Mouse (Mus musculus): Measurements from ENCODE around the gene Mybpc2. TPM values are rescaled to one million over a fixed set of nuclear protein-coding genes. Genes with fewer than 3 reads are reported as not detected.
A peak's percentile ranks its signal among the peaks of the same experiment; 100 is the strongest.

The Mybpc2 gene
- total RNA-seq (2021): under 1 TPM in 1 of 2 experiments, not detected in 1; 0.10 TPM

GRCm38 (mm10) chr7:44524502-44524901, at the start of gene Mybpc2:
Mybpc2 (minus strand) TSS chr7:44524656.
- intact Hi-C loops (cut with DNase I): no loop called here
- DNase-seq: no peak

DNA sequence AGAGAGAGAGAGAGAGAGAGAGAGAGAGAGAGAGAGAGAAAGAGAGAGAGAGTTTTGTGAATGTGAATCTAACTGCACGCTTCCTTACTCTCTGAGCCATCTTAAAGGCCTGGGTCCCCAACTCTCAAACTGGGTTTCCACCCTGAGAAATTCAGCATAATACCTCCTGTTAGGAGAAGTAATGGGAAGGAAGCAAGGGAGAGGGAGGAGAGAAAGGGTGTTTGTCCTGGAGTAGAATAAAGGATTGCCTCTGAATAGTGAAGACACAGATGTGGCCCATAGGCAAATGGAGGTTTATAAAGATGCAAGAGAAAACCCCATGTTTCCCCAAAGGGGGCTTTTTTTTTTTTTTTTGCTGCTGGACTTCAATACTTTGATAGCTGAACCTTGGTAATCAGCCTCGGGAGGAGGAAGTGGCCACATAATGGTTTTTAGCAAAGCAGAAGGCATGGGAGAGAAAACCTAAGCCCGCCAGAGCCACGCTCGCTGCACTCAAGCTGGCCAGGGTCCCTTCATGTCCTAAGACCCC, 48.6 kb upstream of the Mybpc2 start:
- intact Hi-C loops (cut with DNase I): no loop called here
- no peak for DNase-seq

DNA sequence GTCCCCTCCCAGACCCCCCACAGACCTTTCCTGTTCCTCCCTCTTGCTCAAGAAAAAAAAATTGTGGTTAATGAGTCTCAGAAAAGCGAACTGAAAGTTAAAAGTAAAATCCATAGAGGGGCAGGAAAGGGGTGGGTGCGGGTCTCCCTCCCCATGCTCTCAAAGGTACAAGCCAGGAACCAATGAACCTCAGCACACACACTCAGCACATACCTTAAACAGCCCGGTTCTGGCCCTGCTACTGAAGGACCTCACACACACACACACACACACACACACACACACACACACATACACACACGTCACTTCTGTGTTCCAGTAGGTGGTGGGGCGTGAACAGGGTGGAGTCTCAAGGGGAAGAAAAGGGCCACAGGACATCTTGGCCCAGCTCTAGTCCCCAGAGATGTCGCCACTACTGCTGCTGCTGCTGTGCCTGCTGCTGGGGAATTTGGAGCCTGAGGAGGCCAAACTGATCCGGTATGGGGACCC, 47.8 kb upstream of the Mybpc2 start, which contains the start of gene Napsa:
Gene Napsa, plus strand, starts transcription at position 168 of the 489 bp plus-strand sequence.
- DNase-seq: no peak
- intact Hi-C loops (cut with DNase I): no loop called here

GRCm38 (mm10) chr7:44571811-44572210, 47.4 kb upstream of the Mybpc2 start:
- DNase-seq: no peak
- intact Hi-C loops (cut with DNase I): no loop called here

DNA sequence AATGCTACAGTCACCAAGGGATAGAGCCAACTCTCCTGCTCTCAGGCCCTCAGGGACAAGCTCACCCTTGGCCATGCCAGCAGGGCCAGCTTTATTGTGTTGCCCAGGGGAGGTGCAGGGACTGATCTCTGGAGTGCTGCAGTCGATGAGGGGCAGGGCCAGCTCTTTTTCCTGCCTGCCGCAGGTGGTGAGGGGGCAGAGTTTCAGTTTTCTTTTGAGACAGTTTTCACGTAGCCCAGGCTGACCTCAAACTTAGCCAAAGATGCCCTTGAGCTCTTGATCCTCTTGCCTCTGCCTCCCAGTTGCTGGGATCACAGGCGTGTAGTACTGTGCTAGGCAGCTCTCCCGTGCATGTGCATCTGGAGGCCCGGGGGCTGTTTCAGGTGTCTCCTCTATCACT, 46.5 kb upstream of the Mybpc2 start:
- intact Hi-C loops (cut with DNase I): no loop called here
- DNase-seq: no peak

DNA sequence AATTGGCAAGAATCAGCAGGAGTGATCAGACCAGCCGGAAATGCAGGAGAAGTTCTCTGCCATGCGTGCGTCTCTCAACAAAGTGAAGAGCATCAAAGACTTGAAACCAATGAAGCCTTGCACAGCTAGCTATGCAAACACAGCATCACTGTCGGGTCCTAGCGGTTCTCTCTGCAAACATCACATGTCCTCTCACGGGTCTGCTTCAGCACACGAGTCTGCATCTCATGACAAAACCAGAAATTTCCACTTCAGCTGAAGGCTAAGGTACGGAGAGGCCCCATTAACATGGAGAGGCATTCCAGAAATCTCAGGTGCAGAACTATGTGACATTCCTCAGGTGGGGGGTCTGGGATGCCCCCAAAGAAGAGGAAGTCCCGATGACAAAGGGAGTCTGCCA, 44.3 kb upstream of the Mybpc2 start:
- intact Hi-C loops (cut with DNase I): loop anchor here (10.0 kb wide), 1 partner anchor 54 kb away; no protein-coding TSS in a partner anchor
- no peak for DNase-seq

GRCm38 (mm10) chr7:44565414-44565813, 41.0 kb upstream of the Mybpc2 start:
- DNase-seq: no peak
- intact Hi-C loops (cut with DNase I): loop anchor here (10.0 kb wide), 1 partner anchor 51 kb away; no protein-coding TSS in a partner anchor

DNA sequence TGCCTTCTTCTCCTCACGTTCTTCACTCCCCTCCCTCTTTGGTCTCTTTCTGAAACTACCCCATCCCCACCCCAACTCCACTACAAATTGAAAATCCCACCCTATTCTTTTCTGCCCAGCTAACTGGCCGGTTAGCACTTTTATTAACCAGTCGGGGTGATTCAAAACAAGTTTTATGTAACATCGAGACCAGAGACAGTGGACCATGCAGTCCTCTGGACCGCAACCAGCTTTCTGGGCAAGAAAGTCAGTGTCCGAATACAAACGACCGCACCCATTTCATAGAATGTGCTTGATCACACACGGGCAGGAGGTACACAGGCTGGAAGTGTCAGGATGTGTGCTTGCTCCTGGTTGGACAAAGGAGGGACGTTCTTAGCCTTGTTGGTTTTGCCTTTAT, 40.0 kb upstream of the Mybpc2 start:
- intact Hi-C loops (cut with DNase I): loop anchor here (10.0 kb wide), 1 partner anchor 50 kb away; no protein-coding TSS in a partner anchor
- DNase-seq: no peak

- DNase-seq: no peak
- intact Hi-C loops (cut with DNase I): loop anchor here (10.0 kb wide), 1 partner anchor 48 kb away; no protein-coding TSS in a partner anchor
Measured at GRCm38 (mm10) chr7:44563284-44563683, 38.8 kb upstream of the Mybpc2 start.

GRCm38 (mm10) chr7:44560435-44561400, 36.3 kb upstream of the Mybpc2 start:
- intact Hi-C loops (cut with DNase I): loop anchor here (10.0 kb wide), 1 partner anchor 46 kb away; no protein-coding TSS in a partner anchor
- DNase-seq: peak; percentile 88

DNA sequence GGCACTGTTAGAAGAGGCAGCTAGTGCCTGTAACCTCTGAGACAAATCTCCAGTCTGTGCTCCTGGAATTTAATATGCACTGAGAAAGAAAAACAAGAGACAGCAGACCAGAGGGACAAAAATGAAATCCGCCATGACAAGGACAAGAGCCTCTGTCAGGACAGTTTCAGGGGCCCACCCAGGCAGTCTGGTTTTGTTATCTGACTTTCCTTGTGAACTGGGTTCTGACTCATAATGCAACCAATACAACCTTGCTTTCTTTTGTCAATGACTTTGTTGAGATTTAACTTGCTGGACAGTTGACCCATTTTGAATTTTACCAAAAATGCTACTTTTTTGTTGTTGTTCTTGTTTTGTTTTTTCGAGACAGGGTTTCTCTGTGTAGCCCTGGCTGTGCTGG, 33.2 kb upstream of the Mybpc2 start:
- intact Hi-C loops (cut with DNase I): no loop called here
- DNase-seq: no peak

DNA sequence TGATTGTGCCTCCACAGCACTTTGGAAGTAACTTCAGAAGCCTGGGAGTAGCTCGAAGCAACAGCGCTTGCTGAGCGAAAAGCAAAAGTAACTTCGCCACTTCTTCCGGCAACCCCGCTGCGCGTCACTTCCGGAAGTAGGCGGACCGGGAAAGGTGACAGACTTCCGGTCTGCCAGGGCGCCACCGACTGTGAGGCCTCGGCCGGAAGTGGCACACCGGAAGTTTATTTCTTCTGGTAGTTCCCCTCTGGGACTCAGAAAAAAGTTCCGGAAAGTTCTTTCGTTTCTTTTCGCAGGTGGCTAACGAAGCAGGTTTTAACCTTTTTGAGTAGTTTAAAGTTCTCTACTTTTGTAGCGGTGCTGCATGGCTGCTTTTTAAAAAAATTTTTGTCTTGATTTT, 29.4 kb upstream of the Mybpc2 start, which contains the start of gene Nr1h2:
Gene Nr1h2, minus strand, starts transcription at position 126 of the 400 bp plus-strand sequence.
- intact Hi-C loops (cut with DNase I): no loop called here
- DNase-seq: peak; percentile 97

DNA sequence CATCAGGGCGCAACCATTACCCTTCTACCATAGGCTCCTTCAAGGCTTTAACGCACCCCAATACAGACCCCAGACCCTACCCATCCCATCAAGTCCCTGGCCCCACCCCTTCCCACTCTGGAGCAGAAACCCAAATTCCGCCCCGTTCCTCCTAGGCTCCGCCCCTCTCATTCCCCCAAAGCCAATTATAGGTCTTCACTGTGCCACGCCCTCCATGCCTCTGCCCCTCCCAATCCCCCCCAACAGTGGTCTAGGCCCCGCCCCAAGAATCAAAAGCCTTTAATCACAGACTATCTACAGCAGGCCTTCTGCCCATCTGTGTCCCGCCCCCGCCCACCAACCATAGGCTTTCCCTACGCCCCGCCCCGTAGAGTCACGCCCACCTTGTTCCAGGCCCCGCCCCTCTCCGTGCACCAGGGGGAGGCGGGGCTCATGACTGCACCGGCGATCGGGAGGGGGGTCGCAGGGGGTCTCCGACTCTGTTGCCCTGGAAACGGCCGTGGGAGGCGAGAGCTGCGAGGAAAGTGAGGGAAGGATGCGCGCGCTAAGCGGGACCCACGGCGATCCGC, 28.8 kb upstream of the Mybpc2 start:
- intact Hi-C loops (cut with DNase I): no loop called here
- DNase-seq: peak; percentile 94

- intact Hi-C loops (cut with DNase I): no loop called here
Measured at GRCm38 (mm10) chr7:44552141-44552908, 27.9 kb upstream of the Mybpc2 start.

DNA sequence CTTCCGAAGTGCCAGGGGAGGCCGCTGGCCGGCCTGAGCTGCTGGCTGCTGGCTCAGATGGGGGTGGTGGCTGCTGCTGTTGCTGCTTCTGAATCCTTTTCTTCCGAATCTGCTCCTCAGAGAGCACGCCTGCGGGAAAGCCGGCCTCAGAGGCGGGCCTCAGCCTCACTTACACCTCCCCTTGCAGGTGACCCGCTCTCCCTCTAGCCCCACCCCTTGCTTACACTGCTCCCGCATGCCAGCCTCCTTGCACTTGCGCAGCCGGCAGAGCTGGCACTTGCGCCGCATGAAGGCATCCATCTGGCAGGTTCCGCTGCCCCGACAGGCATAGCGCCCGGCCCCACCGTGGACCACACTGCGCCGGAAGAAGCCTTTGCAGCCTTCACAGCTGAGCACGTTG, 27.3 kb upstream of the Mybpc2 start:
- no peak for DNase-seq
- intact Hi-C loops (cut with DNase I): no loop called here

More at GRCm38 (mm10) chr7:44552141-44552908, 27.9 kb upstream of the Mybpc2 start:
- DNase-seq: no peak

DNA sequence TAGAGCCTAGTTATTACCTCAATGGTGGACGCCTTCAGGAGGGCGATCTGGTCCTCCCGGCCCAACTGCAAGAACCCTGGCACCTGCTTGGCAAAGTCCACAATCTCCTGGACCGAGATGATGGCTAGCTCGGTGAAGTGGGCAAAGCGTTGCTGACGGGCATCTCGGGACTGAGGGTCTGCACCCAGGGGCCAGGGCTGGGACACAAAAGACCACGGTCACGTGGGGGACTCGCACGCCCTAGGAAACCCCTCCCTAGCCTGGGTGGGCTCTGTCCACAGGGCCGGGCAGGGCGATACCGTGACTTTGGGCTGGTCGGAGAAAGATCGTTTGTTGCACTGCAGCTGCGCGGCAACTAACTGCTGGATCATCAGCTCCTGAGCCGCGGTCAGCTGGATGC, 26.8 kb upstream of the Mybpc2 start:
- no peak for DNase-seq
- intact Hi-C loops (cut with DNase I): no loop called here

GRCm38 (mm10) chr7:44550409-44550678, 25.9 kb upstream of the Mybpc2 start:
- no peak for DNase-seq
- intact Hi-C loops (cut with DNase I): no loop called here

GRCm38 (mm10) chr7:44549621-44550408, 25.4 kb upstream of the Mybpc2 start:
- no peak for DNase-seq
- intact Hi-C loops (cut with DNase I): no loop called here

DNA sequence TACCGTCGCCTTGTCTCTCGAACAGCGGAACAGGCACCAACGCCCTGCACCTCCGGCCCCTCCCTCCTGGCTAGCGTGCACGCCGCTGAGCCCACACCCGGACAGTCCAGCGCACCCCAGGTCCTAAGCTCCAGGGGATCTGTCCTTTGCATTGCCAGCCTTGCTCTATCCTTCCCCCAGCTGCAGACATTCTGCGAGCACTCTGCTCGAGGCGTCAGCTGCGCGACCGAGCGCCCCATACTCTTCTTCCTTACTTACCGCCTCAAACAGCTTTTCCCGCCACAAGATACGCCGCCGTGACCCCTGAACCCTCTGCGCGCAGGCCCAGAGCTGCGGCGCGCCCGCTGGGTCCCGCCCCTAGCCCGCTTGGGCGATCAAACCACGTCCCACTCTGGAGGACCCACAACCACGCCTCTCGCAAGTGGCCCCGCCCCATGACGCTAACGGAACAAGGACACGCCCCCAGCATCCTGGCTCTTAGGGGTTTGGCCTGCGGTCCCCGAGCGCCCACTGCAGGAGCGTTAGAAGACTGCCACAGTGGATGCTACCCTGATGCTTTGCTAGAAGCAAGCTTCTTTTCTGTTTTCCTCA, 24.1 kb upstream of the Mybpc2 start, which contains the start of gene Pold1:
Gene Pold1, minus strand, starts transcription at position 353 of the 591 bp plus-strand sequence.
- DNase-seq: peak; percentile 100
- intact Hi-C loops (cut with DNase I): no loop called here
